Comparison of ENCODE assay signal across 8 mouse cellular contexts in the genomic region with DNA sequence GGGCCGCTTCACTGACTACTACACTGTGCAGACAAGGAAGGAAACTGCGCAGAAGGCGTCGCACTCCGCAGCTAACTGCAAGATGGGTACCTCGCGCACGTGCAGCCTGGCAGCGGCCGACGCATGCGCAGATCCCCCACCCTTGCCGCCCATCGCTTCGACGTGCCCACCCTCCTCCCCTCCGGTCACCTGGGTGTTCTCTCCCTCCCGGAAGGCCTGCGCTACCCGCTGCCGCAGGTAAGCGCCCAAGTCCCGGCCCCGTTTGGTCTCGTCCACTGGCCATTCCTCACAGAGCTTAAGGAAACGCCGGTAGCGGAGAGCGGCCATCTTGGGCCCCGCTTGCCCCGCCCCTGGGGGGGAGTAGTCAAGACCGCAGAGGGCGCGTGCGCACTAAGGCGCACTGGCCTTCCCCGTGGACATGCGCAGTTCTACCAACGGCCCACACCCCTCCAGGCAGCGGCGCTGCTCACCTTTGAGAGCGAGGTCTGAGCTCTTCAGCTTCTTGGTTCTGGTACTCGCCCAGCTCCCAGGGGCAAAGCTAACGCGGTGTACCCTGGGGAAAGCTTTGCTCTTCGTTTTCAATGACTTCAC. TPM values are rescaled to one million over a fixed set of nuclear protein-coding genes. Genes with fewer than 3 reads are reported as not detected.
DNase-seq lines count a peak whose midpoint lies in the region; ATAC-seq and TF ChIP-seq lines count a peak whose summit lies in the region.

A gene (minus strand): TSS at position 366 of the 591 bp plus-strand sequence.

- peak within 1 kb of the TSS; percentile 64 for H3K9ac ChIP-seq in embryonic facial prominence, embryonic 14.5 days (ENCODE audit: low read depth, low read length)
- peak within 1 kb of the TSS; percentile 72 for H3K9ac ChIP-seq in heart, adult 2 months (ENCODE audit: low read depth, low read length)
- H3K9ac ChIP-seq in limb, embryonic 13.5 days = peak within 1 kb of the TSS; percentile 76
- peak within 1 kb of the TSS; percentile 80 for H3K9ac ChIP-seq in midbrain, embryonic 16.5 days (ENCODE audit: low read depth, low read length)

- peak; percentile 95 for ATAC-seq in embryonic facial prominence, embryonic 14.5 days (ENCODE audit: low read depth)
- peak; percentile 90 for ATAC-seq in limb, embryonic 13.5 days (ENCODE audit: low FRiP score, low read depth)
- peak; percentile 91 for ATAC-seq in midbrain, embryonic 16.5 days

- 0 out of 2 replicates have a peak, but pooled peaks cover 4% of the 10 kb centered on the region for H3K36me3 ChIP-seq in embryonic facial prominence, embryonic 14.5 days (ENCODE audit: control insufficient read depth, insufficient read depth, low read length)
- H3K36me3 ChIP-seq in heart, adult 2 months (ENCODE audit: control insufficient read depth, insufficient read depth, low read length) = no peaks in the 10 kb centered on the region
- no peaks in the 10 kb centered on the region; the same call in none of the 2 replicates for H3K36me3 ChIP-seq in limb, embryonic 13.5 days
- H3K36me3 ChIP-seq in midbrain, embryonic 16.5 days (ENCODE audit: control insufficient read depth, insufficient read depth, low read length) = no peaks in the 10 kb centered on the region

- peak; percentile 90 for TF ChIP-seq POLR2A in heart, adult 2 months (IDR thresholded peaks at IDR 0.05; ENCODE audit: insufficient read depth, low read depth, low read length)

- no peaks in the 10 kb centered on the region for H3K27me3 ChIP-seq in embryonic facial prominence, embryonic 14.5 days (replicated peaks; ENCODE audit: control insufficient read depth, insufficient read depth, low read length)
- no peaks in the 10 kb centered on the region for H3K27me3 ChIP-seq in heart, adult 2 months (ENCODE audit: control insufficient read depth, insufficient read depth, low read length)
- H3K27me3 ChIP-seq in limb, embryonic 13.5 days = 0 out of 2 replicates have a peak, but pooled peaks cover 2% of the 10 kb centered on the region
- H3K27me3 ChIP-seq in midbrain, embryonic 16.5 days (ENCODE audit: control insufficient read depth, insufficient read depth, low read depth, low read length) = no peaks in the 10 kb centered on the region

- no peaks in the 10 kb centered on the region for H3K79me2 ChIP-seq in heart, adult 2 months (replicated peaks; ENCODE audit: control insufficient read depth, insufficient read depth, low read length)

- intact Hi-C loops in heart, adult 2 months (cut with DNase I) = loop anchor here (2.0 to 5.0 kb wide), 2 partner anchors 47 to 69 kb away; a partner anchor contains a TSS

- no peaks in the 10 kb centered on the region for H3K9me3 ChIP-seq in embryonic facial prominence, embryonic 14.5 days (ENCODE audit: control insufficient read depth, low read length)
- H3K9me3 ChIP-seq in limb, embryonic 13.5 days = no peaks in the 10 kb centered on the region
- H3K9me3 ChIP-seq in midbrain, embryonic 16.5 days (replicated peaks; ENCODE audit: control insufficient read depth, low read length, poor library complexity, severe bottlenecking) = no peaks in the 10 kb centered on the region

- peak; percentile 83 for TF ChIP-seq CTCF in heart, adult 2 months (IDR thresholded peaks at IDR 0.05)

- H3K4me2 ChIP-seq in embryonic facial prominence, embryonic 14.5 days (ENCODE audit: low read depth, low read length) = peak within 1 kb of the TSS; percentile 53
- H3K4me2 ChIP-seq in limb, embryonic 13.5 days (replicated peaks) = peak within 1 kb of the TSS; percentile 61
- H3K4me2 ChIP-seq in midbrain, embryonic 16.5 days (ENCODE audit: low read length) = peak within 1 kb of the TSS; percentile 68

- peak; percentile 67 for TF ChIP-seq EP300 in heart, adult 2 months (IDR thresholded peaks at IDR 0.05; ENCODE audit: insufficient read depth, low read depth, low read length)

- peaks cover 17% of the 10 kb centered on the region for H3K4me1 ChIP-seq in embryonic facial prominence, embryonic 14.5 days (ENCODE audit: control insufficient read depth, insufficient read depth, low read length)
- H3K4me1 ChIP-seq in heart, adult 2 months (ENCODE audit: control insufficient read depth, insufficient read depth, low read length) = peaks cover 8% of the 10 kb centered on the region
- H3K4me1 ChIP-seq in limb, embryonic 13.5 days = peaks cover 61% of the 10 kb centered on the region
- peaks cover 35% of the 10 kb centered on the region for H3K4me1 ChIP-seq in midbrain, embryonic 16.5 days (ENCODE audit: control insufficient read depth, insufficient read depth, low read length)

- H3K4me3 ChIP-seq in embryonic facial prominence, embryonic 14.5 days (ENCODE audit: low read depth, low read length) = peak within 1 kb of the TSS; percentile 49
- peak within 1 kb of the TSS; percentile 67 for H3K4me3 ChIP-seq in heart, adult 2 months
- peak within 1 kb of the TSS; percentile 69 for H3K4me3 ChIP-seq in limb, embryonic 13.5 days
- peak within 1 kb of the TSS; percentile 77 for H3K4me3 ChIP-seq in midbrain, embryonic 16.5 days (ENCODE audit: low read depth, low read length)

- H3K27ac ChIP-seq in embryonic facial prominence, embryonic 14.5 days (replicated peaks; ENCODE audit: low read depth, low read length) = peak within 1 kb of the TSS; percentile 24; the same call in 1 of the 2 replicates
- peak within 1 kb of the TSS; percentile 85 for H3K27ac ChIP-seq in heart, adult 2 months
- no peak within 1 kb of the TSS for H3K27ac ChIP-seq in limb, embryonic 13.5 days
- H3K27ac ChIP-seq in midbrain, embryonic 16.5 days (ENCODE audit: low read length) = peak within 1 kb of the TSS; percentile 93

- WGBS in embryonic facial prominence, embryonic 14.5 days = 0% methylated on average over 33 of the region's 46 CpGs
- WGBS in heart, adult 2 months = under 1% methylated on average over 46 of the region's 46 CpGs
- WGBS in limb, embryonic 13.5 days = under 1% methylated on average over 46 of the region's 46 CpGs
- WGBS in midbrain, embryonic 16.5 days = 1% methylated on average over 45 of the region's 46 CpGs

- DNase-seq in 3T3-L1 (ENCODE audit: low read depth, low spot score) = peak; percentile 97
- DNase-seq in adrenal gland, postnatal 4 days (ENCODE audit: low spot score in 2 of 2) = peak; percentile 94 to 97
- peak; percentile 99 for DNase-seq in embryonic facial prominence, embryonic 14.5 days (ENCODE audit: low spot score)
- DNase-seq in heart, adult 2 months = peak; percentile 97 to 98
- DNase-seq in kidney, adult 8-10 months = peak; percentile 96 to 98
- DNase-seq in spleen, postnatal 10 days (ENCODE audit: low spot score in 2 of 2) = peak; percentile 96 to 98

RNA-seq across cellular contexts. Expression of the gene that starts here (rescaled TPM):
- total RNA-seq in adrenal gland, postnatal 4 days (2021) = 100 to 1,000 TPM; 128 to 138 TPM
- 343 and 350 TPM in 2 replicates for polyA plus RNA-seq in embryonic facial prominence, embryonic 14.5 days (2014; fragmentation: Nextera tagmentation; extraction: Ambion mirVana)
- 100 to 1,000 TPM; 296 to 343 TPM for total RNA-seq in heart, adult 2 months (2021)
- polyA plus RNA-seq in heart, adult 2 months (2012; rRNA removed) = 288 and 395 TPM in 2 replicates
- polyA plus RNA-seq in limb, embryonic 13.5 days (2015; fragmentation: Nextera tagmentation; extraction: Ambion mirVana) = 329 and 338 TPM in 2 replicates
- 360 and 384 TPM in 2 replicates for polyA plus RNA-seq in midbrain, embryonic 16.5 days (2015; fragmentation: Nextera tagmentation; extraction: Ambion mirVana)
